Mouse (Mus musculus) thymus, adult 2 months (tissue): ENCODE data around the gene Leng1. TPM values are rescaled to one million over a fixed set of nuclear protein-coding genes. Genes with fewer than 3 reads are reported as not detected.
"Not testable (repeated sequence)": the region's sequence is repeated elsewhere in the genome, so short reads cannot be mapped to it uniquely, and the experiment has no call there.

Experiments used
- DNase-seq: peaks from one replicate; pipeline ENCODE4 v3.0.0; 2021
- H3K27ac ChIP-seq: fragments of 200-500 bp; 2 replicates; pipeline ENCODE4 v1.5.1; 2012; ENCODE audit warnings: low read length, control low read depth; ENCODE audit not compliant: control insufficient read depth, insufficient read depth
- H3K27me3 ChIP-seq: fragments of 200-500 bp; 2 replicates; pipeline ENCODE4 v1.6.1; 2012; ENCODE audit warnings: mild to moderate bottlenecking, low read length, moderate library complexity, mixed read lengths; ENCODE audit not compliant: control insufficient read depth, insufficient read depth
- H3K36me3 ChIP-seq: fragments of 200-500 bp; 2 replicates; pipeline ENCODE4 v1.6.1; 2012; ENCODE audit warnings: mild to moderate bottlenecking, low read length, moderate library complexity; ENCODE audit not compliant: control insufficient read depth, insufficient read depth
- H3K4me1 ChIP-seq: fragments of 200-500 bp; replicated peaks from 2 replicates; pipeline ENCODE4 v1.6.1; 2012; ENCODE audit warnings: low read length; ENCODE audit not compliant: control insufficient read depth, insufficient read depth
- H3K4me3 ChIP-seq: fragments of 200-500 bp; 2 replicates; pipeline ENCODE4 v1.5.1; 2012; ENCODE audit warnings: mild to moderate bottlenecking, low read length, control low read depth, moderate library complexity; ENCODE audit not compliant: control insufficient read depth, insufficient read depth
- CTCF ChIP-seq: fragments of 200-500 bp; IDR thresholded peaks from 2 replicates; pipeline ENCODE4 v1.5.1; 2012; ENCODE audit warnings: mild to moderate bottlenecking, control low read depth, low read length, moderate library complexity, borderline replicate concordance; ENCODE audit not compliant: control insufficient read depth, poor library complexity, insufficient read depth; ENCODE audit errors: extremely low read depth
- POLR2A ChIP-seq: fragments of 200-500 bp; IDR thresholded peaks from 2 replicates; pipeline ENCODE4 v1.6.1; 2012; ENCODE audit warnings: mild to moderate bottlenecking, low read length, control low read depth, moderate library complexity; ENCODE audit not compliant: control insufficient read depth, poor library complexity, insufficient read depth; ENCODE audit errors: extremely low read depth
- WGBS: fragments of 180-500 bp; shearing (Covaris S2); methylation state at CpG from one replicate; pipeline ENCODE4 v1.1.7; 2018; 5-methylcytosine and 5-hydroxymethylcytosine counted together
- polyA plus RNA-seq: library from polyadenylated mRNA; depleted of rRNA; stranded (reverse); fragments of >200 nt; gene quantifications from 2 replicates; pipeline ENCODE4 v1.2.3, GENCODE M21; 2012; rRNA removed

Leng1 gene
- 4.3 and 4.9 TPM in 2 replicates for polyA plus RNA-seq

- H3K4me1 ChIP-seq = peaks cover 21% of the 10 kb centered on the region
- 2% methylated on average over 45 of the region's 45 CpGs for WGBS
- TF ChIP-seq CTCF (peak; percentile 33; the same call in 1 of the 2 replicates), POLR2A (peak; percentile 70)
Measured at GRCm38 (mm10) chr7:3665215-3666114, at the start of gene Leng1. Gene Leng1, minus strand, starts transcription at chr7:3665840.

GRCm38 (mm10) chr7:3715249-3715648, 49.6 kb upstream of the Leng1 start:
- Histone ChIP-seq H3K4me3 (no peak overlapping the region), H3K27me3 (no peaks in the 10 kb centered on the region), H3K27ac (no peak overlapping the region), H3K4me1 (no peaks in the 10 kb centered on the region), H3K36me3 (no peaks in the 10 kb centered on the region)
- DNase-seq = no peak
- TF ChIP-seq POLR2A = no peak
- TF ChIP-seq CTCF = no peak
- 32% methylated on average over 1 of the region's 1 CpGs for WGBS

More at GRCm38 (mm10) chr7:3665215-3666114, at the start of gene Leng1:
- H3K36me3 ChIP-seq = peaks cover 22% of the 10 kb centered on the region
- peak within 1 kb of the TSS; percentile 90 for H3K4me3 ChIP-seq
- H3K27ac ChIP-seq = peak within 1 kb of the TSS; percentile 84
- DNase-seq = peak; percentile 92
- no peaks in the 10 kb centered on the region for H3K27me3 ChIP-seq

GRCm38 (mm10) chr7:3712264-3712942, 46.8 kb upstream of the Leng1 start:
- DNase-seq = no peak
- TF ChIP-seq POLR2A (no peak), CTCF (no peak)
- Histone ChIP-seq H3K27ac (no peak overlapping the region), H3K36me3 (peaks cover 9% of the 10 kb centered on the region), H3K4me1 (no peaks in the 10 kb centered on the region), H3K27me3 (no peaks in the 10 kb centered on the region), H3K4me3 (no peak overlapping the region)
- 80% methylated on average over 5 of the region's 5 CpGs for WGBS

GRCm38 (mm10) chr7:3709000-3709399, 43.4 kb upstream of the Leng1 start:
- TF ChIP-seq CTCF (no peak), POLR2A (no peak)
- WGBS = 95% methylated on average over 1 of the region's 1 CpGs
- no peak overlapping the region for H3K27ac ChIP-seq
- DNase-seq = no peak
- no peaks in the 10 kb centered on the region for H3K27me3 ChIP-seq
- peaks cover 10% of the 10 kb centered on the region for H3K4me1 ChIP-seq
- H3K36me3 ChIP-seq = peaks cover 31% of the 10 kb centered on the region
- H3K4me3 ChIP-seq = no peak overlapping the region

GRCm38 (mm10) chr7:3708447-3708980, 42.9 kb upstream of the Leng1 start:
- Histone ChIP-seq H3K36me3 (peaks cover 31% of the 10 kb centered on the region), H3K4me1 (peaks cover 10% of the 10 kb centered on the region)
- not testable (repeated sequence) for H3K4me3 ChIP-seq, DNase-seq, H3K27me3 ChIP-seq, H3K27ac ChIP-seq
- WGBS = 74% methylated on average over 5 of the region's 5 CpGs

GRCm38 (mm10) chr7:3707568-3708413, 42.2 kb upstream of the Leng1 start:
- Histone ChIP-seq H3K4me3 (no peak overlapping the region), H3K4me1 (peaks cover 12% of the 10 kb centered on the region), H3K27me3 (no peaks in the 10 kb centered on the region), H3K27ac (no peak overlapping the region), H3K36me3 (peaks cover 31% of the 10 kb centered on the region)
- DNase-seq = no peak
- TF ChIP-seq POLR2A (no peak), CTCF (no peak)
- 81% methylated on average over 7 of the region's 7 CpGs for WGBS
